Mouse (Mus musculus) heart, embryonic 14.5 days (tissue): ENCODE results near the gene Gm17617. TPM values are rescaled to one million over a fixed set of nuclear protein-coding genes. Genes with fewer than 3 reads are reported as not detected.

Experiments used
- ATAC-seq: fragments of 200-750 bp; cut with Nextera tagmentation; 2 replicates; pipeline ENCODE4 v1.8.0; 2017; ENCODE audit warnings: low read depth, moderate TSS enrichment; ENCODE audit not compliant: insufficient number of reproducible peaks, insufficient read depth, low FRiP score
- H3K27ac ChIP-seq, 2 experiments: fragments of 200-500 bp in 1 of 2; fragments of 300-500 bp in 1 of 2; sonication (generic) in 1 of 2; replicated peaks in 1 of 2; 2 replicates each; pipeline ENCODE4 v1.5.1; 2012 to 2014; ENCODE audit warnings: low read depth in 2 of 2, low read length in 2 of 2, control low read depth in 1 of 2, mild to moderate bottlenecking in 1 of 2, mixed read lengths in 1 of 2; ENCODE audit not compliant: control insufficient read depth in 1 of 2, insufficient read depth in 1 of 2
- H3K27me3 ChIP-seq: fragments of 300-500 bp; sonication (generic); 2 replicates; pipeline ENCODE4 v1.6.1; 2014; ENCODE audit warnings: mild to moderate bottlenecking, low read length, control low read depth; ENCODE audit not compliant: control insufficient read depth, insufficient read depth
- H3K36me3 ChIP-seq: fragments of 300-500 bp; sonication (generic); 2 replicates; pipeline ENCODE4 v1.6.1; 2014; ENCODE audit warnings: mild to moderate bottlenecking, control low read depth, low read length, mixed read lengths; ENCODE audit not compliant: control insufficient read depth, insufficient read depth
- H3K4me1 ChIP-seq, 2 experiments: fragments of 200-500 bp in 1 of 2; fragments of 300-500 bp in 1 of 2; sonication (generic) in 1 of 2; 2 replicates each; pipeline ENCODE4 v1.6.1; 2012 to 2014; ENCODE audit warnings: low read length in 2 of 2, control low read depth in 1 of 2, mixed read lengths in 1 of 2; ENCODE audit not compliant: control insufficient read depth in 2 of 2, insufficient read depth in 2 of 2
- H3K4me2 ChIP-seq: fragments of 300-500 bp; sonication (generic); 2 replicates; pipeline ENCODE4 v1.6.1; 2014; ENCODE audit warnings: mild to moderate bottlenecking, low read length
- H3K4me3 ChIP-seq, 2 experiments: fragments of 200-500 bp in 1 of 2; fragments of 300-500 bp in 1 of 2; sonication (generic) in 1 of 2; 2 replicates each; pipeline ENCODE4 v1.5.1; 2012 to 2014; ENCODE audit warnings: low read length in 2 of 2, mild to moderate bottlenecking in 2 of 2, control low read depth in 1 of 2, low read depth in 1 of 2, moderate library complexity in 1 of 2; ENCODE audit not compliant: control insufficient read depth in 1 of 2, insufficient read depth in 1 of 2
- H3K9ac ChIP-seq: fragments of 300-500 bp; sonication (generic); 2 replicates; pipeline ENCODE4 v1.6.1; 2014; ENCODE audit warnings: mild to moderate bottlenecking, low read length
- H3K9me3 ChIP-seq: fragments of 300-500 bp; sonication (generic); 2 replicates; pipeline ENCODE4 v1.6.1; 2016; ENCODE audit warnings: low read length, control low read depth; ENCODE audit not compliant: control insufficient read depth
- WGBS: fragments of 180-500 bp; shearing (Covaris S2); extraction: QIAGEN DNeasy Blood & Tissue Kit; methylation state at CpG from one replicate; pipeline ENCODE4 v1.1.7; 2014; 5-methylcytosine and 5-hydroxymethylcytosine counted together
- polyA plus RNA-seq: library from polyadenylated mRNA; unstranded; fragments of >200 nt; fragmentation: Nextera tagmentation; extraction: Ambion mirVana; gene quantifications from 2 replicates; pipeline ENCODE4 v1.2.1, GENCODE M21; 2014

The Gm17617 gene
- polyA plus RNA-seq, 1 experiment from 2014 or later, result not detected

DNA sequence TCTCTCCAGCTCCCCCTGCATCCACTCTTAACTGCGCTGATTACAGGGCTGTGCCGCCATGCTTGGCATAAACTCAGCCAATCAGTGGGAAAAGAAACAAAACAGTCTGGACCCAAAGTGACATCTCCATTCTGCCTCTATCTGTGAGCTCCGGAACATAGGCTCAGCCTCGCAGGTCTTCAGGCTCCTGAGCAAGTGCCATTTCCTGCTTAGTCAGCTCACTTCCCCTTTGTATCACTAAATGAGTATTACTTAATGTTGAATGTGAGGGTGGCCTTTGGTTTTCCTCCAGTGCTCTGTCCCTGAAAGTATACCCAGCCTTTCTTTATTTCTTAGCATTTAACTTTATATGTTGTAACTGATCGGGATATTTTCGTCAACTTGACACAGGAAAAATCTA, 8.4 kb downstream of the Gm17617 start:
- no peaks in the 10 kb centered on the region for H3K4me1 ChIP-seq
- H3K27me3 ChIP-seq, result no peaks in the 10 kb centered on the region
- no peak overlapping the region for H3K27ac ChIP-seq
- H3K4me2 ChIP-seq, result no peak overlapping the region
- WGBS, result 81% methylated on average over 6 of the region's 6 CpGs
- no peak overlapping the region for H3K4me3 ChIP-seq
- ATAC-seq, result no peak
- H3K9ac ChIP-seq, result no peak overlapping the region
- peaks cover 90% of the 10 kb centered on the region for H3K36me3 ChIP-seq
- no peaks in the 10 kb centered on the region for H3K9me3 ChIP-seq

DNA sequence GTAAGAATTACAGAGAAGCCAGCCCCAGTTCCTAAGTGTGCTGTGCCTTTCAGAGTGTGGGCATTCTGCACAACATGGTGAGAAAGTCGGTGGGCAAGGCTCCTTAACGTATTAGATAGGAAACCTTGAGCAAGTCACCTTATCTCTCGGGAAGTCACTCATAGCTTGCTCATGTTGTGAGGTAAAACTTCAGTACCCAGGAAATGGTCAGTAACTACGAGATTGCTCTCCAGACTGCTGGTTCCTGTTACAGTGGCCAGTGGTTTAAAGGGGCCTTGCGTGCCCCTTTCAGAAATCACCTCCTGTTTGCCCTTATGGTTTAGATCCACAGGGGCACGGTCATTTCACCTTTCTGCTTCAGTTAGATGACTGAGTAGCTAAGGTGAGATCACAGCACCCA, 19.0 kb downstream of the Gm17617 start:
- 70% methylated on average over 6 of the region's 6 CpGs for WGBS

DNA sequence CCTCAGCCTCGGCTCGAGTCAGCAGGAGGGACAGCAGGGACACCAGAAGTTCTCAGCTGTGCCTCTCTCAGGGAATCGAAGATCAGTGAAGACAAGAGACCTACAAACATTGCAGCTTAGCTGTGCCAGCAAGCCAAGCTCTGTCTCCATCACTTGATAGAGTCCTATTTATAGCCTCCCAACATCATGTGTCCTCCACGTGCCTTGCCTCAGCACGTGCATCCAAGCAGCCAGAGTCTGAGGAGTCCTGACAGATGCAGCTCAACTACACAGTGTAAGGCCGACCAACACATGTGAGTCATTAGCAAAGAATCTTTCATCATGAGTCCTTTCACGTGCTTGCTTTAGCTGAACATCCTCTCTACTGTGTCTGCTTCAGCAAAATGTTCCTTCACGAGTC, 25.7 kb downstream of the Gm17617 start:
- peak overlapping the region; percentile 88 to 94 for H3K27ac ChIP-seq
- no peaks in the 10 kb centered on the region for H3K9me3 ChIP-seq
- no peak overlapping the region for H3K4me3 ChIP-seq
- H3K36me3 ChIP-seq, result peaks cover 22% of the 10 kb centered on the region
- H3K27me3 ChIP-seq, result no peaks in the 10 kb centered on the region
- ATAC-seq, result peak; percentile 67
- peaks cover 10 to 16% of the 10 kb centered on the region in 2 experiments for H3K4me1 ChIP-seq
- WGBS, result 30% methylated on average over 8 of the region's 8 CpGs
- H3K9ac ChIP-seq, result 0 out of 2 replicates have a peak overlapping the region, but pooled peaks have one; percentile 2
- H3K4me2 ChIP-seq, result peak overlapping the region; percentile 80

More for the DNA sequence above, 19.0 kb downstream of the Gm17617 start:
- Histone ChIP-seq H3K4me1 (no peaks in the 10 kb centered on the region), H3K4me2 (no peak overlapping the region), H3K4me3 (no peak overlapping the region), H3K27ac (no peak overlapping the region), H3K36me3 (peaks cover 71% of the 10 kb centered on the region), H3K27me3 (no peaks in the 10 kb centered on the region), H3K9me3 (no peaks in the 10 kb centered on the region), H3K9ac (no peak overlapping the region)
- no peak for ATAC-seq

DNA sequence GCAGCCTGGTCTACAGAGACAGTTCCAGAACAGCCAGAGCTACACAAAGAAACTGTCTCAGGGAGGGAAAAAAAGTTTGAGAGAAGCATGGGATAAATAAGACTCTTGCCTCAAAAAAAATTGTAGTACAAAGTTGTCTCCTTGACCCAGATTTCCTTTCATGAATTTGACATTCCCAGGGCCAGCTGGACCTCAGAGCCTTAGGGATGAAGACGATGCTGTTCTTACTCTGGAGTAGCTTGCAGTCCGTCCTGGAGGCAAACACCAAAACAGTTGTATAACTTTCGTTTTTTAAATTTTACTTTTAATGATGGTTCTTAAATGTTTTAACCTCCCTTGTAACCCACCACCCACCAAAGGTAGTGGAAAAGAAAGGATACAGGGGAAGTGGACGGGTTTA, 26.2 kb downstream of the Gm17617 start:
- Histone ChIP-seq H3K9me3 (no peaks in the 10 kb centered on the region), H3K27ac (peak overlapping the region; percentile 88 to 94), H3K9ac (peak overlapping the region; percentile 2; the same call in 1 of the 2 replicates), H3K27me3 (no peaks in the 10 kb centered on the region), H3K4me2 (peak overlapping the region; percentile 80), H3K4me3 (no peak overlapping the region), H3K36me3 (peaks cover 20% of the 10 kb centered on the region), H3K4me1 (peaks cover 10 to 16% of the 10 kb centered on the region in 2 experiments)
- 65% methylated on average over 4 of the region's 4 CpGs for WGBS
- ATAC-seq, result no peak

DNA sequence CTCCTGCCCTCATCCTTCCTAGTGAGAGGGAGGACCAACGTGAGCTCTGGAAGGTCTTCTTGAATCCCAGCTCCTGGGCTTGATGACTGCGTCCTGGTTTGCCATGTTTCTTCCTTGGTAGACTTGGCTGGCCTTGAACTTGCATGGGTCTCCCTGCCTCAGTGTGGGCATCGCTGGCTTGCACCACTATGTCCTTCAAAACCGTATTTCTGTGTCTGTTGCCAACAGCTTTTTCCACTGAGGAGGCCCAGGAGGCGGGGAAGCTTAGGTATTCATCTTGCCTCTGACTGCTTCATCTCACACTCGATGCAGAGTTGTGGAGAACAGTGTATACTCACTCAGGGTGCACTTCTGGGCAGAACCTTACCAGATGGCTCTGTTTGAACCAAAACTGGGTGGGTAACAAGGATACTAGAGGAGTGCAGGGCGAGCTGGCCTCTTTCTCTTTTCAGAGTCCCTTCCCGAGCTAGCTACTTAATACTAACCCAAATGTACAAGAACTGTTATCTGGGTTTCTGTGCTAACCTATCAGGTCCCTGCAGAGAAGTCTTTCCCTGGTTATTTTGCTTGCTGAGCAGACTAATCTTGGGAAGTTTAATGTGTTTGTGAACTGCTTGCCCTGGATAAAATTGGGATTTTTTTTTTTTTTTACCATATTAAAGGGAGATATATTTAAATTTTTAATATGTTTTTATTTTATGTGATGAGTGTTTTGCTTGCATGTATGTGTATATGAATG, 27.2 kb downstream of the Gm17617 start:
- Histone ChIP-seq H3K36me3 (peaks cover 20% of the 10 kb centered on the region), H3K4me2 (peak overlapping the region; percentile 80), H3K9ac (peak overlapping the region; percentile 75), H3K4me1 (peaks cover 10 to 16% of the 10 kb centered on the region in 2 experiments), H3K27me3 (no peaks in the 10 kb centered on the region), H3K9me3 (no peaks in the 10 kb centered on the region), H3K4me3 (peak overlapping the region; percentile 66 to 99), H3K27ac (peak overlapping the region; percentile 81 to 91)
- 13% methylated on average over 8 of the region's 8 CpGs for WGBS
- no peak for ATAC-seq

DNA sequence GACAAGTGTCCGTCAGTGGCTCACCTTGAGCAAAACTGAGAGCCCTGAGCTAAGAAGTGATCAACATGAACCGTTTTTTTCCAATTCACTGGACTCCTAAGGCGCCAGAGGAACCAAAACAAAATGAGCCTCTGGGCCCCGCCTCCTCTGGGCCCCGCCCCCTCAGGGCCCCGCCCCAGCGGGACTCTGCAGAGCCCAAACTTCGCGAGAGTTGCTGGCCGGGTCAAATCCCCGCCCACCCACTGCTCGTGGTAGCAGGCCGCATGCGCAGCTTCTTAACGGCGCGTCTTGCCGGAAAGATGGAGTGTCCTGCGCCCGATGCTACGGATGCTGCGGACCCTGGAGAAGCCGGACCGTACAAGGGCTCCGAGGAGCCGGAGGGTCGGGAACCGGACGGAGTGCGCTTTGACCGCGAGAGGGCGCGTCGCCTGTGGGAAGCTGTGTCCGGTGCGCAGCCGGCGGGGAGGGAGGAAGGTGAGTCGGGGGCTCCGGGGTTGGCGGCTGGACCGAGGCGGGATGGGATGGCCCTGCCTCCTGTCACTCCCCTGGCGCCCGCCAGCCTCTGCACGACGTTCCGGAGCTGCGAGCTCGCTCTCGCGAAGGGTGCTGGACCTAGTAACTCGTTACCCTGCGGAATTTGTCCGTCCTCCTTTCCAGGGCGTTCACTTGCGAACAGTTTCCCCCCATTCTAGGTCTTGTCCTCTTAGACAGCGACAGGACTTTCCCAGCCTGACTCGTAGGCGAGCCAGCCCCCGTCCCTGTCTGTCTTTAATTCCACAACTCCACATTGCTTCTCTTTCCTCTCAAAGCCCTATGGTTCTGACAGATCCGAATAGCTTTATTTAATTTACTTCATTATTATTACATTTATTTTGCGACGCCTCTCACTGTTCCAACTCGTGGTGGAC, 28.0 kb downstream of the Gm17617 start, which contains the start of gene Zfp346:
TSS of gene Zfp346 (plus strand) at position 267 of the 908 bp plus-strand sequence.
- under 1% methylated on average over 66 of the region's 66 CpGs for WGBS
- ATAC-seq, result peak; percentile 92
- peak within 1 kb of the TSS; percentile 80 for H3K4me2 ChIP-seq

DNA sequence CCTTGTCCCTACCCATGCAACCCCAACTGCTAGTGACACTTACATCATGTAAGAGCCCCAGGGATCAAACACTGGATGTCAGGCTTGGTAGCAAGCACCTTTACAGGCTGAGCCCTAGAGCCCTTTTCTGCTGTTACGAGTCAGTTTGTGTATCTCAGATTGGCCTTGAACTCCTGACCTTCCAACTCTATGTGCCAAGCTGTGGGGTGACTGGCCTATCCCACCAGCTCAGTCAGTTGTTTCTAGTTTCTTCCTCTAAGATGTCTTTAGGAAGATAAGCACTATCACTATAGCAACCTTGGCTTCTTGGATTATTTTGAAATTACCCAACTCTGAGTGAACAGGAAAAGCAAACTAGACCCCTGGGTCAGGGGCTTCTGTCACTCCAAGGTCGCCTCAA, 30.0 kb downstream of the Gm17617 start:
- H3K9ac ChIP-seq, result no peak overlapping the region
- no peaks in the 10 kb centered on the region for H3K27me3 ChIP-seq
- peaks cover 6% of the 10 kb centered on the region for H3K36me3 ChIP-seq
- H3K27ac ChIP-seq, result no peak overlapping the region
- peaks cover 12 to 26% of the 10 kb centered on the region in 2 experiments for H3K4me1 ChIP-seq
- no peak overlapping the region for H3K4me2 ChIP-seq
- H3K4me3 ChIP-seq, result no peak overlapping the region
- no peaks in the 10 kb centered on the region for H3K9me3 ChIP-seq
- 58% methylated on average over 2 of the region's 2 CpGs for WGBS
- ATAC-seq, result no peak

More for the DNA sequence above, 28.0 kb downstream of the Gm17617 start, which contains the start of gene Zfp346:
- H3K9me3 ChIP-seq, result no peaks in the 10 kb centered on the region
- H3K27ac ChIP-seq, result peak within 1 kb of the TSS; percentile 81 to 91
- H3K27me3 ChIP-seq, result no peaks in the 10 kb centered on the region
- H3K36me3 ChIP-seq, result peaks cover 20% of the 10 kb centered on the region
- H3K4me1 ChIP-seq, result peaks cover 10 to 18% of the 10 kb centered on the region in 2 experiments
- peak within 1 kb of the TSS; percentile 75 for H3K9ac ChIP-seq
- peak within 1 kb of the TSS; percentile 66 to 99 for H3K4me3 ChIP-seq
